Mouse (Mus musculus) liver, embryonic 13.5 days (tissue): ENCODE measurements at regions not wholly inside any gene's neighbourhood (a gene's known extent, or its start where the extent isn't known, plus 50 kb on each side); places are given as distances from the start of the nearest gene placed in this dataset.

Source experiments
- ATAC-seq: fragments of 200-750 bp; cut with Nextera tagmentation; 2 replicates; pipeline ENCODE4 v1.8.0; 2017; ENCODE audit warnings: low read depth, mild to moderate bottlenecking, moderate number of reproducible peaks, moderate library complexity
- DNase-seq: peaks from one replicate; pipeline ENCODE4 v3.0.0; 2022
- H3K27ac ChIP-seq: fragments of 300-500 bp; sonication (generic); 2 replicates; pipeline ENCODE4 v1.5.1; 2015; ENCODE audit warnings: moderate library complexity, mild to moderate bottlenecking, inconsistent platforms
- H3K27me3 ChIP-seq: fragments of 300-500 bp; sonication (generic); 2 replicates; pipeline ENCODE4 v1.6.1; 2015; ENCODE audit warnings: mild to moderate bottlenecking, inconsistent platforms
- H3K36me3 ChIP-seq: fragments of 300-500 bp; sonication (generic); 2 replicates; pipeline ENCODE4 v1.6.1; 2015; ENCODE audit warnings: mild to moderate bottlenecking, inconsistent platforms
- H3K4me1 ChIP-seq: fragments of 300-500 bp; sonication (generic); replicated peaks from 2 replicates; pipeline ENCODE4 v1.6.1; 2015; ENCODE audit warnings: inconsistent platforms
- H3K4me2 ChIP-seq: fragments of 300-500 bp; sonication (generic); 2 replicates; pipeline ENCODE4 v1.6.1; 2015; ENCODE audit warnings: inconsistent platforms, mild to moderate bottlenecking, moderate library complexity
- H3K4me3 ChIP-seq: fragments of 300-500 bp; sonication (generic); replicated peaks from 2 replicates; pipeline ENCODE4 v1.5.1; 2015; ENCODE audit warnings: mild to moderate bottlenecking, inconsistent platforms
- H3K9ac ChIP-seq: fragments of 300-500 bp; sonication (generic); 2 replicates; pipeline ENCODE4 v1.6.1; 2015; ENCODE audit warnings: mild to moderate bottlenecking, inconsistent platforms
- H3K9me3 ChIP-seq: fragments of 300-500 bp; sonication (generic); replicated peaks from 2 replicates; pipeline ENCODE4 v1.6.1; 2016; ENCODE audit warnings: inconsistent platforms
- WGBS: fragments of 180-500 bp; shearing (Covaris S2); methylation state at CpG from one replicate; pipeline ENCODE4 v1.1.7; 2015; ENCODE audit not compliant: insufficient replicate concordance; 5-methylcytosine and 5-hydroxymethylcytosine counted together

DNA sequence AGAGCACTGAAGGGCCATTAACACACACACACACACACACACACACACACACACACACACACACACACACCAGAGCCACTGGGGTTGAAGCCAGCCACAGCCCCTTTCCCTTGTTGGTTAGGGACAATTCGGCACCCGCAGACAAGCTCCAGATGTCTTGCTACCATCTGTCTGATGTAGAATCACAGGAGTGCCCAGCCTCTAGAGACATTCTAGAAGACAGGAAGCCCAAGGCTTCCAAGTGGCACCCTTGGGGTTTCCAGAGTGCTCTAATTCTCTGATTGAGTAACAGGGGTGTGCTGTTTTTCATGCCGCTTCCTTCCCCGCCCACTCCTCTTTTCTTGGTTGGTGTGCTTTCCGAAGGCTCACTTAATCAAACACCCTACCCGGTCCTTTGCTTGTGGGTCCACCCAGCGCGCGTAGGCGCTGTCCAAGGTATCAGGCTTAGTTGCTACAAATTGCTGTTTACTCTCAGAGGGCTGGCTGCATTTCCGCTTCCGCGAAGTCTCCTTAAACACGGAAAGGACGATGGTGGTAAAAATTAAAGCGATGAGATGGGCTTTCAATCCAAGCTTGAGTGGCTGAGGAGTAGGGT, 59.5 kb upstream of the Zbtb18 start:
- DNase-seq, result no peak
- no peaks in the 10 kb centered on the region for H3K4me1 ChIP-seq
- WGBS, result 11% methylated on average over 16 of the region's 16 CpGs
- no peaks in the 10 kb centered on the region for H3K36me3 ChIP-seq
- no peak overlapping the region for H3K4me3 ChIP-seq
- no peak for ATAC-seq
- no peak overlapping the region for H3K9ac ChIP-seq
- H3K27ac ChIP-seq, result no peak overlapping the region
- no peaks in the 10 kb centered on the region for H3K27me3 ChIP-seq
- no peaks in the 10 kb centered on the region for H3K9me3 ChIP-seq
- no peak overlapping the region for H3K4me2 ChIP-seq

- H3K27me3 ChIP-seq, result no peaks in the 10 kb centered on the region
- no peak overlapping the region for H3K4me3 ChIP-seq
- no peak overlapping the region for H3K4me2 ChIP-seq
- no peaks in the 10 kb centered on the region for H3K36me3 ChIP-seq
- 60% methylated on average over 4 of the region's 4 CpGs for WGBS
- H3K4me1 ChIP-seq, result no peaks in the 10 kb centered on the region
- no peaks in the 10 kb centered on the region for H3K9me3 ChIP-seq
- H3K27ac ChIP-seq, result no peak overlapping the region
- no peak for ATAC-seq
- H3K9ac ChIP-seq, result no peak overlapping the region
- DNase-seq, result no peak
Measured at GRCm38 (mm10) chr1:177382147-177382546, 60.0 kb upstream of the Zbtb18 start.

DNA sequence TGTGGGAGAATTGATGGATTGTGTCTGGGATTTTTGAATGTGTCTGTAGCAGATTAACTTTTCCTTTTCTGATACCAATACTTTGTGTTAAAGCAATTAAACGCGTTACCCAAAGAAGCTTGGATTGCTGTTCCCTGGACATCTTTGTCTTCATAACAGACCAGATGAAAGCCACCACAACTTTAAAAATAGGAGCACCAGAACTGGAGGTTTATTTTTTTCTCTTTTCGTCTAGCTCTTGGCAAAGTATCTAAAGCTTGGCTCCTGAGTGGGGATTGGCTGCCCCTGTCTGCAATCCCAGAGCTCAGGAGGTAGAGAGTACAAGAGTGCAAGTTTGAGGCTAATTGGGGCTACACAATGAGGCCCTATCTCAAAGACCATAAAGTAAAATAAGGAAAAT, 64.0 kb upstream of the Zbtb18 start:
- ATAC-seq, result no peak
- H3K4me2 ChIP-seq, result no peak overlapping the region
- no peak overlapping the region for H3K4me3 ChIP-seq
- no peaks in the 10 kb centered on the region for H3K36me3 ChIP-seq
- 64% methylated on average over 3 of the region's 3 CpGs for WGBS
- no peak overlapping the region for H3K27ac ChIP-seq
- no peak overlapping the region for H3K9ac ChIP-seq
- H3K4me1 ChIP-seq, result no peaks in the 10 kb centered on the region
- DNase-seq, result no peak
- H3K9me3 ChIP-seq, result no peaks in the 10 kb centered on the region
- no peaks in the 10 kb centered on the region for H3K27me3 ChIP-seq

- 31% methylated on average over 5 of the region's 5 CpGs for WGBS
- Histone ChIP-seq H3K4me2 (no peak overlapping the region), H3K4me1 (no peaks in the 10 kb centered on the region), H3K4me3 (no peak overlapping the region), H3K27ac (no peak overlapping the region), H3K36me3 (no peaks in the 10 kb centered on the region), H3K9me3 (no peaks in the 10 kb centered on the region), H3K9ac (no peak overlapping the region), H3K27me3 (no peaks in the 10 kb centered on the region)
- no peak for ATAC-seq
- DNase-seq, result no peak
Measured at GRCm38 (mm10) chr1:177373226-177373825, 68.8 kb upstream of the Zbtb18 start.

DNA sequence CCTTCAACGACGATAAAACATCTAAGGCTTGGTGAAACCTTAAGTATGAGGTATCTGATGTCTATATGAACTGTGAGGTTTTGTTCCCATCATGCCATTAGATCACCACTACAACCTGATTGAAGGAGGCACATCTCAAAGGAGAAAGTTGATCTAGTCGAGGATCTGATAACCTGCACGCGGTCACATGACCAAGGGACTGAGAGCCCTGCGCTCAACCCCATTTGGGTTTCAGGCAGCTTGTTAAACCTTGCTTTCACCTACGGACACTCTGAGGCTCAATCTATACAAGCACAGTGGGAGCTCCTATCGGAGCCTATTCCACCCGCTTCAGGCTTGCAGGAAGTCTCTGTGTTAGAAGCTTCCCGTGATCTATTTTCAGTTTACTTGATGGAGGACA, 70.1 kb upstream of the Zbtb18 start:
- Histone ChIP-seq H3K9me3 (no peaks in the 10 kb centered on the region), H3K4me3 (no peak overlapping the region), H3K36me3 (no peaks in the 10 kb centered on the region), H3K4me2 (no peak overlapping the region), H3K27me3 (no peaks in the 10 kb centered on the region), H3K27ac (no peak overlapping the region), H3K4me1 (no peaks in the 10 kb centered on the region), H3K9ac (no peak overlapping the region)
- ATAC-seq, result no peak
- 50% methylated on average over 10 of the region's 10 CpGs for WGBS
- no peak for DNase-seq

DNA sequence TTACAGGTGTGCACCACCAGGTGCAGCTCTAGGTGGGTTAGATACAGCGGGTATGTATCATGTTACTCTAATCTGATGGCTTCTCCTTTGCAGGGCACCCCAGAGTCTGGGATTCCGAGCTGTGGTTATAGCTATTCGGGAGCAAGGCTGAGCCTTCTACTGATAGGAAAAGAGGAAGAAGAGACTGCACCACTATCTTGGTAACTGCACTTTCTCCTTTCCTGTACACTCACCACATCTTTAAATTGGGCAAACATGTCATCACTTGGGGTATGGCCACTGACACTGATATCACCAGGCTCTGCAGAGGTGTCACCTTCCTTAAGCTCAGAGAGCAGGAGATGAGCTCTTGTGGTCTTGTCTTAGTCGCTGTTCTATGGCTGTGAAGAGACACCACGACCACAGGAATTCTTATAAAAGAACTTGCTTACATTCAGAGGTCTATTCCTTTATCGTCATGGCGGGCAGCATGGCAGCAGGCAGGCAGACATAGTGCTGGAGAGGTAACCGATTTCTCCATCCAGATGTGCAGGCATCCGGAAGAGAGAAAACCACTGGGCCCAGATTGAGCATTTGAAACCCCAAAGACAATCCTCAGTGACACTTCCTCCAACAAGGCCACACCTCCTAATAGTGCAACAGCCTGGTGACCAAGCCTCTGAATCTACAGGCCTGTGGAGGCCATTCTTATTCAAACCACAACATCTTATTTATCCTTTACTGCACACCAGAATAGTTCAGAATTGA, 74.1 kb upstream of the Zbtb18 start:
- Histone ChIP-seq H3K9me3 (no peaks in the 10 kb centered on the region), H3K36me3 (no peaks in the 10 kb centered on the region), H3K4me2 (no peak overlapping the region), H3K9ac (no peak overlapping the region), H3K27ac (no peak overlapping the region), H3K4me3 (no peak overlapping the region), H3K27me3 (no peaks in the 10 kb centered on the region), H3K4me1 (no peaks in the 10 kb centered on the region)
- ATAC-seq, result no peak
- WGBS, result 13% methylated on average over 9 of the region's 9 CpGs
- DNase-seq, result no peak

- H3K9me3 ChIP-seq, result no peaks in the 10 kb centered on the region
- H3K36me3 ChIP-seq, result no peaks in the 10 kb centered on the region
- H3K4me1 ChIP-seq, result no peaks in the 10 kb centered on the region
- 56% methylated on average over 6 of the region's 6 CpGs for WGBS
- H3K9ac ChIP-seq, result no peak overlapping the region
- no peak overlapping the region for H3K27ac ChIP-seq
- H3K4me3 ChIP-seq, result no peak overlapping the region
- no peak for DNase-seq
- no peak overlapping the region for H3K4me2 ChIP-seq
- no peaks in the 10 kb centered on the region for H3K27me3 ChIP-seq
- no peak for ATAC-seq
Measured at GRCm38 (mm10) chr1:177366914-177367313, 75.2 kb upstream of the Zbtb18 start.

DNA sequence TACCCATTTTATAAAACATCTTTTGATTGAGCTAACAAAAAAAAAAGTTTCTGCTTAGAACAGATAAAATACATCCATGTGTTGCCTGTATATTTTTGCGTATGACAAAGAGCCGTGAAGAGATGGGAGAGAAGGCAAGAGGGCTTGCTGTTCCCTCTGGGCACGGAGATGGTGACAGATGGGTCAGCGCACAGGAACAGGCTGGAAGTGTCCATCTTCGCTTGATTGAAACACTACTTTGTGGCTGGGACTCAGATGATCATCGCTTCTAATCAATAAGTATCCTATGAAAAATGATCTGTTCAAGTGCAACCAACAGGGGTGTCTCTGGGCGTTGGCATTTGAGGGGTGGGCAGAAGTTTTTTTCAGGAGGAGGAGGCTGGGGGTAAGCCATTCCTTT, 75.7 kb upstream of the Zbtb18 start:
- H3K27ac ChIP-seq, result no peak overlapping the region
- no peak for DNase-seq
- WGBS, result 65% methylated on average over 7 of the region's 7 CpGs
- H3K9ac ChIP-seq, result no peak overlapping the region
- H3K4me3 ChIP-seq, result no peak overlapping the region
- no peaks in the 10 kb centered on the region for H3K36me3 ChIP-seq
- H3K9me3 ChIP-seq, result no peaks in the 10 kb centered on the region
- no peak overlapping the region for H3K4me2 ChIP-seq
- H3K4me1 ChIP-seq, result no peaks in the 10 kb centered on the region
- no peak for ATAC-seq
- H3K27me3 ChIP-seq, result no peaks in the 10 kb centered on the region

- Histone ChIP-seq H3K9me3 (no peaks in the 10 kb centered on the region), H3K36me3 (no peaks in the 10 kb centered on the region), H3K4me1 (no peaks in the 10 kb centered on the region), H3K27ac (no peak overlapping the region), H3K27me3 (no peaks in the 10 kb centered on the region), H3K9ac (no peak overlapping the region), H3K4me2 (no peak overlapping the region), H3K4me3 (no peak overlapping the region)
- DNase-seq (no peak), ATAC-seq (no peak)
- 63% methylated on average over 7 of the region's 7 CpGs for WGBS
Measured at GRCm38 (mm10) chr1:177364355-177364754, 77.8 kb upstream of the Zbtb18 start.

DNA sequence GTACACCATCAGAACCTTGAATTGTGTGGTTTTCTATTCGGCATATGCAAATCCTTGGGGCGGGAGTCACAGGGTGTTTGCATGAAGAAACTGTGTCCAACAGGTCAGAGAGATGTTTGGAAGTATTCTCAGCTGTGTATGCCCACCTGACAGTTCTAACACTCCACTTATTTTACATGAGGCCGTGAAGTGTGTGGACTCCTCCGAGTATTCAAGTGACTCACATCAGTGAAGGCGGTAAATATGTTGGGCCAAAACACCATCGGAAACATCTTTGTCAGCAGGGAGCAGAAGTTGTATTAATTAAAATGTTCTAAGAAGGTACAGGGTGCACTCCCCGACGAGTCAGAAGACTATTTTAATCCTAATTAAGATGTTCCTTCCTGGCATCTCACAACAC, 79.8 kb upstream of the Zbtb18 start:
- ATAC-seq, result no peak
- Histone ChIP-seq H3K36me3 (no peaks in the 10 kb centered on the region), H3K4me1 (no peaks in the 10 kb centered on the region), H3K27me3 (no peaks in the 10 kb centered on the region), H3K4me2 (no peak overlapping the region), H3K9me3 (no peaks in the 10 kb centered on the region), H3K4me3 (no peak overlapping the region), H3K9ac (no peak overlapping the region), H3K27ac (no peak overlapping the region)
- no peak for DNase-seq
- 71% methylated on average over 8 of the region's 8 CpGs for WGBS

DNA sequence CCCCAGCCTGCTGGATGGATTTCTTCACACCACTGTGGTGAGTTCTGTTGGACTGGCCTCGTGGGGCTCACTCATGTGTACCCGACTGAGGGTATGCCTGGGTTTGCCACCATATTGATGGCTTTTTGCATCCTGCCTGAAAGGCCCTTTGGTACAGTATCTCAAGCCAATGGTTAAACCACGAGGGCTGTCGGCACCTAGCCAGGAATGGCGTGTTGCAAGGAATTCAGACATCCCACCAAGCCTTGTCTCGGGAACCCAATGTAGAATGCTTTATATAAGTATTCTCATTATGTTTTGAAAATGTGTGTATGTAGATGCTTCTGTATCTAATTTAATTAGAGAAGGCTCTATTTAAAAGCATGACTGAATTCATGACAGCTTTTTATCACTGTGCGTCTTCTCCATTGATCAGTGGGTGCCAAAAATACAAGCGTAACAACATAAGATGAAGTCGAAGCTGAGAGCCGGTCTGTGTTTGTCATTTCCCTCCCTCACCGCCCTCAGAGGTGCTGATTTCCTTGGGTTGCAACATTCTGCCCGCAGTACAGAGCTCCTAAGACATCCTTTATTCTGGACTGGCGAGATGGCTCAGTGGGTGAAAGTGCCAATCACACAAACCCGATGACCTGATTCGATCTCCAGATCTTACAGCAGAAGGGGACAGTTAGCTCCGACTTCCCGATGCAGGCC, 90.5 kb upstream of the Akt3 start:
- H3K4me2 ChIP-seq, result no peak overlapping the region
- no peak overlapping the region for H3K4me3 ChIP-seq
- no peaks in the 10 kb centered on the region for H3K27me3 ChIP-seq
- H3K9me3 ChIP-seq, result no peaks in the 10 kb centered on the region
- no peaks in the 10 kb centered on the region for H3K4me1 ChIP-seq
- ATAC-seq (no peak), DNase-seq (no peak)
- no peaks in the 10 kb centered on the region for H3K36me3 ChIP-seq
- WGBS, result 76% methylated on average over 17 of the region's 17 CpGs
- H3K9ac ChIP-seq, result no peak overlapping the region
- H3K27ac ChIP-seq, result no peak overlapping the region
